Mouse (Mus musculus) lung, embryonic 14.5 days (tissue): ENCODE results near the gene Fpr1. TPM values are rescaled to one million over a fixed set of nuclear protein-coding genes. Genes with fewer than 3 reads are reported as not detected.
A peak's percentile ranks its signal among the peaks of the same experiment; 100 is the strongest.

ENCODE experiments used
- ATAC-seq: fragments of 200-750 bp; cut with Nextera tagmentation; 2 replicates; pipeline ENCODE4 v1.8.0; 2017; ENCODE audit warnings: mild to moderate bottlenecking, moderate TSS enrichment, moderate library complexity; ENCODE audit not compliant: insufficient read depth
- DNase-seq: peaks from one replicate; pipeline ENCODE4 v3.0.0-alpha.2; 2015
- H3K27ac ChIP-seq: fragments of 300-500 bp; sonication (generic); 2 replicates; pipeline ENCODE4 v1.5.1; 2014; ENCODE audit warnings: low read depth, mild to moderate bottlenecking, moderate library complexity
- H3K27me3 ChIP-seq: fragments of 300-500 bp; sonication (generic); 2 replicates; pipeline ENCODE4 v1.6.1; 2014; ENCODE audit warnings: low read length, control low read depth; ENCODE audit not compliant: insufficient read depth
- H3K36me3 ChIP-seq: fragments of 300-500 bp; sonication (generic); 2 replicates; pipeline ENCODE4 v1.6.1; 2014; ENCODE audit warnings: control low read depth; ENCODE audit not compliant: insufficient read depth
- H3K4me1 ChIP-seq: fragments of 300-500 bp; sonication (generic); 2 replicates; pipeline ENCODE4 v1.6.1; 2014; ENCODE audit warnings: antibody characterized with exemption, control low read depth; ENCODE audit not compliant: insufficient read depth
- H3K4me2 ChIP-seq: fragments of 300-500 bp; sonication (generic); 2 replicates; pipeline ENCODE4 v1.6.1; 2014; ENCODE audit warnings: mild to moderate bottlenecking
- H3K4me3 ChIP-seq: fragments of 300-500 bp; sonication (generic); 2 replicates; pipeline ENCODE4 v1.5.1; 2014; ENCODE audit warnings: low read depth, low read length
- H3K9ac ChIP-seq: fragments of 300-500 bp; sonication (generic); 2 replicates; pipeline ENCODE4 v1.6.1; 2014
- H3K9me3 ChIP-seq: fragments of 300-500 bp; sonication (generic); 2 replicates; pipeline ENCODE4 v1.6.1; 2016; ENCODE audit warnings: low read depth, low read length, control low read depth
- CTCF ChIP-seq: IDR thresholded peaks from 2 replicates; pipeline ENCODE4 v1.5.1; 2016; ENCODE audit warnings: antibody characterized with exemption, low read depth
- WGBS: fragments of 180-500 bp; shearing (Covaris S2); extraction: QIAGEN DNeasy Blood & Tissue Kit; methylation state at CpG from one replicate; pipeline ENCODE4 v1.1.7; 2014; 5-methylcytosine and 5-hydroxymethylcytosine counted together
- polyA plus RNA-seq: library from polyadenylated mRNA; unstranded; fragments of >200 nt; fragmentation: Nextera tagmentation; extraction: Ambion mirVana; gene quantifications from 2 replicates; pipeline ENCODE4 v1.2.1, GENCODE M21; 2014

Gene Fpr1
- polyA plus RNA-seq, 1 experiment from 2014 or later: 0.13 TPM

- peak; percentile 24 for DNase-seq
- Histone ChIP-seq H3K27ac (no peak overlapping the region), H3K4me1 (no peaks in the 10 kb centered on the region), H3K9me3 (no peaks in the 10 kb centered on the region), H3K4me2 (no peak overlapping the region), H3K4me3 (no peak overlapping the region), H3K36me3 (peaks cover 21% of the 10 kb centered on the region; the same call in 1 of the 2 replicates), H3K27me3 (no peaks in the 10 kb centered on the region), H3K9ac (no peak overlapping the region)
- 83% methylated on average over 11 of the region's 11 CpGs for WGBS
- no peak for ATAC-seq
- no peak for TF ChIP-seq CTCF
These were observed 16.8 kb downstream of the Fpr1 start for GRCm38 (mm10) chr17:17866801-17867469.

- TF ChIP-seq CTCF: no peak
- 51% methylated on average over 2 of the region's 2 CpGs for WGBS
- H3K27me3 ChIP-seq: no peaks in the 10 kb centered on the region
- ATAC-seq: no peak
- no peak overlapping the region for H3K9ac ChIP-seq
- H3K9me3 ChIP-seq: no peaks in the 10 kb centered on the region
- peaks cover 21% of the 10 kb centered on the region; the same call in 1 of the 2 replicates for H3K36me3 ChIP-seq
- H3K4me1 ChIP-seq: no peaks in the 10 kb centered on the region
- H3K4me2 ChIP-seq: no peak overlapping the region
- H3K27ac ChIP-seq: no peak overlapping the region
- H3K4me3 ChIP-seq: no peak overlapping the region
- no peak for DNase-seq
These were observed 18.6 kb downstream of the Fpr1 start for GRCm38 (mm10) chr17:17865168-17865567.

GRCm38 (mm10) chr17:17862360-17862759 lies 21.4 kb downstream of the Fpr1 start:
- Histone ChIP-seq H3K9ac (no peak overlapping the region), H3K4me3 (no peak overlapping the region), H3K27ac (no peak overlapping the region), H3K4me2 (no peak overlapping the region), H3K4me1 (no peaks in the 10 kb centered on the region), H3K36me3 (peaks cover 21% of the 10 kb centered on the region; the same call in 1 of the 2 replicates), H3K27me3 (no peaks in the 10 kb centered on the region), H3K9me3 (no peaks in the 10 kb centered on the region)
- DNase-seq (no peak), ATAC-seq (no peak)
- 53% methylated on average over 1 of the region's 1 CpGs for WGBS
- no peak for TF ChIP-seq CTCF

GRCm38 (mm10) chr17:17860110-17860509 lies 23.6 kb downstream of the Fpr1 start:
- peaks cover 12% of the 10 kb centered on the region; the same call in 1 of the 2 replicates for H3K36me3 ChIP-seq
- H3K27ac ChIP-seq: no peak overlapping the region
- no peak for TF ChIP-seq CTCF
- DNase-seq (no peak), ATAC-seq (no peak)
- H3K4me1 ChIP-seq: no peaks in the 10 kb centered on the region
- 79% methylated on average over 3 of the region's 3 CpGs for WGBS
- no peaks in the 10 kb centered on the region for H3K9me3 ChIP-seq
- H3K9ac ChIP-seq: no peak overlapping the region
- H3K4me3 ChIP-seq: no peak overlapping the region
- H3K4me2 ChIP-seq: no peak overlapping the region
- no peaks in the 10 kb centered on the region for H3K27me3 ChIP-seq

GRCm38 (mm10) chr17:17857446-17857845 lies 26.3 kb downstream of the Fpr1 start:
- WGBS: 56% methylated on average over 1 of the region's 1 CpGs
- TF ChIP-seq CTCF: no peak
- ATAC-seq (no peak), DNase-seq (no peak)
- Histone ChIP-seq H3K4me2 (no peak overlapping the region), H3K36me3 (no peaks in the 10 kb centered on the region), H3K27ac (no peak overlapping the region), H3K27me3 (no peaks in the 10 kb centered on the region), H3K4me3 (no peak overlapping the region), H3K4me1 (no peaks in the 10 kb centered on the region), H3K9ac (no peak overlapping the region), H3K9me3 (no peaks in the 10 kb centered on the region)

GRCm38 (mm10) chr17:17856612-17857011 lies 27.1 kb downstream of the Fpr1 start:
- Histone ChIP-seq H3K27ac (no peak overlapping the region), H3K36me3 (0 out of 2 replicates have a peak, but pooled peaks cover 4% of the 10 kb centered on the region), H3K27me3 (no peaks in the 10 kb centered on the region), H3K4me2 (no peak overlapping the region), H3K4me3 (no peak overlapping the region), H3K9ac (no peak overlapping the region), H3K4me1 (no peaks in the 10 kb centered on the region), H3K9me3 (no peaks in the 10 kb centered on the region)
- no peak for ATAC-seq
- 35% methylated on average over 1 of the region's 1 CpGs for WGBS
- DNase-seq: no peak
- TF ChIP-seq CTCF: no peak

- Histone ChIP-seq H3K27me3 (no peaks in the 10 kb centered on the region), H3K9me3 (no peaks in the 10 kb centered on the region), H3K4me2 (no peak within 1 kb of the TSS), H3K36me3 (0 out of 2 replicates have a peak, but pooled peaks cover 7% of the 10 kb centered on the region), H3K27ac (no peak within 1 kb of the TSS), H3K4me3 (no peak within 1 kb of the TSS), H3K9ac (no peak within 1 kb of the TSS), H3K4me1 (no peaks in the 10 kb centered on the region)
- 23% methylated on average over 8 of the region's 8 CpGs for WGBS
- no peak; the same call in 1 of the 2 replicates for ATAC-seq
- TF ChIP-seq CTCF: no peak
- no peak for DNase-seq
These were observed 28.5 kb downstream of the Fpr1 start, which contains the start of gene Has1 for GRCm38 (mm10) chr17:17855064-17855838. TSS of gene Has1 (minus strand) at chr17:17855205.
